Mouse (Mus musculus): Measurements from ENCODE around the gene Comt.

DNA sequence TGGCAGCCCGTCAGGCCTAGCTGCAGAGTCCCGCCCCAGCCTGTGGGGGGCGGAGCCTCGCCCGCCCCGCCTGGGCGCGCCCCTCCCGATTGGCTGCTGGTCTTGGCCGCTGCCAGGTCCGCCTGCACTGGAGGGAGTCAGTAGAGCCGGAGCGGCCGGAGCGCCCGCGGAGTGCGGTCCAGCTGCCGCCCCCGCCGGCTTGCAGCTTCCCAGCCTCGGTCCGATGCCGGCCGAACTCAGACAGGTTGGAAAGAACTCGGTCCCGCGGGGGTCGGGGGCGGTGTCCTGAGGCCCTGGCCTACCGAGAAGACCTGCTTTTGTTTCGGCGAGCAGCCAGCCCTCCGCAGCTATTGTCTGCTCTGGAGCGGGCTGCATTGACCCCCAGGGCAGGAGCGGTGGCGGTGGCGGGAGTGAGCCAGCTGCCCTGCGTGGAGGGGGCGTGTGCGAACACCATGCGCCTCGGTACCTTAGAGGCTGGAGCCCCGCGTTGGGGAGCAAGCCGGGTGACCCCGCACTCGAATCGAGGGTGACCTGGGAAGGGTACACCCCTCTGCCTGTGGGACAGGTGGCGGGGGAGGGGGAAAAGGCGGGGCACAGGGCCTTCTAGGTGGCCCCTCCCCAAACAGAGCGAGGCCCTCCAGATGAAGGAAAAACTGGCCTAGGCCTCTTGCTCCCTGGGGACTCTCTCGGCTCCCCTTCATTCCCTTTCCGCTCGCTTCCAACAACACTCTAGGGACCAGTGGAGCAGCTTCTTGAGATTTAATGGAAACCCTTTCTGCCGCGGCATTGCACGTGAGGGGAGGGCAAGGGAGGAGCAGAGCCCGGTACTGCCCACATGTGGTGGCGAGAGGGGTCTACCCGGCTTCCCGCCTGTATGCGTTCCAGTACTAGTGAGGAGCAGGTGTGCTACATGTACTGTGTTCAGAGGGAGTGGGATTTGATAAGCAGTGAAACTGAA, 33.9 kb downstream of the Comt start:
- no peak for TF ChIP-seq TAL1 (IDR thresholded peaks at IDR 0.05; ENCODE audit: low read length)
- no peak for TF ChIP-seq GATA1 (IDR thresholded peaks at IDR 0.05; ENCODE audit: low read length)
